Mouse (Mus musculus) cerebellum, adult 9-10 months (tissue): ENCODE results near the gene Sox10.

Experiments
- DNase-seq: peaks from one replicate; pipeline ENCODE4 v3.0.0; 2022

The Sox10 gene

GRCm38 (mm10) chr15:79165140-79165539 lies at the start of gene Sox10:
Gene Sox10 (minus strand): TSS chr15:79165240.
- DNase-seq, result no peak

DNA sequence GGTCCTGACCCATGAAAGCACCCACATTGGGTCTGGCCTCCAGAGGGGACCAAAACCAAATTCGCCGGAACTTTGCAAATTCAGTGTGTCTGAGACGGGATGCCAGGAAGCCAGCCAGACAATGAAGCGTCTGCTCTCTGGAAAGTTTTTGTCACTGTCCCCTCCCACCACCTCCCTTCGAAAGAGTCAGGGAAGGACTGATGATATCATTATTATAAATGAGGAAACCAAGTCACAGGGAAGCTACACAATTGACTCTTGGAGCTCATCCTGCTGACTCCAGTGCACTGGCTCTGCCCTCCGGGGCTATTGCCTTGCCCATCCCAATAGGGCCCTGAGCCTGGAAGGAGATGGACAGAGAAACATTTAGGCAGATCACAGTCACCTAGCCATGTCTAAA lies 48.6 kb upstream of the Sox10 start:
- DNase-seq, result no peak

DNA sequence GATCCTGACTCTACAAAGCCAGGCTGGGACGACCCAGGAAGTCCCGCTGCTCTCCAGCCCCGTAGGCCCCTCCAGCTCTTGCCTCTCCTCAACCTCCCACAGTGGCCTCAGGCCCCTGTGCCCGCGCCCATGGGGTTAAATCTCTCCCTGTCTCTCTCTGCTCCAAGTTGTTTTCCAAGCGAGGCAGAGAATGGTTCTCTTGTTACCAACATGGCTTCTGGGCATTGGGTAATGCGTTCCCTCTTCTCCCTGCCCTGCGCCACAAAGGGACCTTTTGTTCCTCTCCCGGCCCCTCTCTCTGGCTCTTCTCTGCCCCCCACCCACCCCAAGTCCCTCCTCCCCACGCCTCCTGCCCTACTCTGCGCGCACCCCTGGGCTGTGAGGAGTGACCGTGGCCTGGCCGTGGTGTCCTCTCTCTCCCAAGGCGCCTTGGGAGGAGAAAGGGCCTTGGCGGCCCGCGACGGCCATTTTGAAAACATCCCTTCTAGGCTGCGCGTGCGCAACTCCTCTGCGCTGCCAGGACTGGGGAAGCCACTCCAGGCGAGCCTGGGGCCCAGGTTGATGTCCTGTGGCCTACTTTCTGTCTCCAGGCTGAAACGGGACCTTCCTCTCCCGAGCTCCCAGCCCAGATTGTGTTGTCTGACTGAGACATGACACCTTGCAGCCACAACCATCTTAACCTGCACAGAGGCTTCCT lies 47.9 kb upstream of the Sox10 start:
- DNase-seq, result no peak

DNA sequence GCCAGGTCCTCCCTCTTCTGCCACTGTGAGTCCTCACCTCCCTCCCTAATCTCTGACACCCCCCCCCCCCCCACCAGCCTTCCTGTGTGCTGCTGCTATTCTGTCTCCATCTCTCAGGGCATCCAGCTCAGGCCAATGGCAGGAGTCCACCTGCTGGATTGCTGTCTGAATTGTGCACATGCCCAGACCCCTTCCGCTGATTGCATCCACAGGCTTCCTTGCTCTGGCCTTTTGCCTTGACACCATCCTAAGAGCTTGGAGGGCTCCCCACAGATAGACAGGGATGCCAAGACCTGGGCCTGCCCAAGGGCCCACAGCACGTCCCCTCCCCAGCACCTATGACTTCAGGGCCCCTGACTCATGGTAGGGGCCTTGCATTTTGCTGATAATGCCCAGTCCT lies 45.3 kb upstream of the Sox10 start:
- no peak for DNase-seq

DNA sequence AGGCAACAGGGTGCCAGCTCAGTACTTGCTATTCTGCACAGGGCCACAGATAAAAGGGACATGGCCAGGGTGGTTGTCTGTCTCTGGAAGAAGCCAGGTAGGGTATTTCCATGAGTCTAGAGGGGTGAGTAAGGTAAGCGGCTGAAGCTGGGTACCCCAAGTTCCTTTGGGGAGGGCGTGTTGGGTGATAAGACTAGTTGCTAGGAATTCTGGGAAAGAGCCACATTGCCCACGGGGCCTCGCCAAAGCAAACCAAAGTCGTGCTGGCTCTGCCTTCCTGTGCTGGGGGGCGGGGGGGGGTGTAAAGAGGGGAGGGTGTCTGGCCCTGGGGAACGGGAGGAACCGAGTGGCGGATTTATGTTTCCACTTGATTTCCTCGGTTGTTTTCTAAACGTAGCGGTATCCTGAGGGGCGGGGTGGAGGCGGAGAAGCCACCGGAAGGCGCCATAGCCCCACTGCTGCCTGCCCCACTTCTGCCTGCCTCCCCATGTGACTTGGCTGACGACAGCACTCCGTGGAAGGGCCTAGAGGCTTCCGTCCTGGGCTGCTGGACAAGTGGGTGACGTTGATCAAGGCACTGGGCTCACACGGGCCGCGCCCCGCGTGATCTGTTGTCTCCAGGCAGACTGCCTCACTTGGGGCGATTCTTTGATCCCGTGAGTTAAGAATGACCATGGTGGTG lies 43.9 kb upstream of the Sox10 start:
- DNase-seq, result no peak

- DNase-seq, result no peak
These were observed 43.2 kb upstream of the Sox10 start for GRCm38 (mm10) chr15:79208211-79208610.

GRCm38 (mm10) chr15:79202575-79202974 lies 37.5 kb upstream of the Sox10 start:
- no peak for DNase-seq

- no peak for DNase-seq
These were observed 36.6 kb upstream of the Sox10 start for GRCm38 (mm10) chr15:79201491-79202150.

DNA sequence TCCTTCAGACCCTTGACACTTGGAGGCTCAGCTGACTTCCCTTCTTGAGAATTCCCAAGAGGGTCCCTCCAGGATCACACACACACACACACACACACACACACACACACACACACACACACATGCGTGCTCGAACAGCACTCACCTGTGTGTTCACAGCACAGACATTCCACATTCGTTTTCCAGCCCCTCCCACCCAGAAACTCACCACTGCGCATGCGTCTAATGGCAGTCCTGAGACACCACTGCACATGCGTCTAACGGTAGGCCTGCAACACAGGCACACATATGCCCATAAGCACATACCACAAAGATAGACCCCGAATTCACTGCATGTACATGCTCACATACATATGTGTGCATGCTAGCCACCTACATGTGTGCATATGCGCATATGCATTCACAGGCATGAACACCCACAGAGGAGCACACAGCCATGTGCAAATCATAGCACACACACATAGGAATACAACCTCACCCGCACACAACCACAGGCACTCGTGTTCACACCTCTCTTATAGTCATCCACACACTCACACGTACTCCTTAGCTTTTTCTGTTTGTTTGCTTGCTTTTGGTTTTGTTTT lies 34.4 kb upstream of the Sox10 start:
- DNase-seq, result no peak

- no peak for DNase-seq
These were observed 30.5 kb upstream of the Sox10 start for GRCm38 (mm10) chr15:79195492-79195891.

DNA sequence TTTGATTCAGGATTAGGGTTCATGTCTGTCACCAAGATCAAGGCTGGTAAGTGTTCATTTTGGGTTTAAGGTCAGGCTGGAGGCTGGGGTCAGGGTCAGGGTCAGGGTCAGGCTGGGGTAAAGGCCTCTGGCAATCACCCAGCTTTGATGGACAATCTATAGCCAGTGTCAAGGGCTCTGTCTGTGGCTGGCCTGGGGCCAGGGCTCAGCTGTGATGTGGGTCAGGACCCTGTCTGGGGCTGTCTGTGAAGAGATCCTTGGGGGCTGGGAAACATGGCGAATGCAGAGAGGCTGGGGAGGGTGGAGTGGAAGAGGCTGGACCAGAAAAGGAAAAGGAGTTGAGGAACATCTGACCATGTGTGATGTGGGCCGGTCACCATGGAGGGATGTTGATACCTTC lies 29.9 kb upstream of the Sox10 start:
- no peak for DNase-seq

DNA sequence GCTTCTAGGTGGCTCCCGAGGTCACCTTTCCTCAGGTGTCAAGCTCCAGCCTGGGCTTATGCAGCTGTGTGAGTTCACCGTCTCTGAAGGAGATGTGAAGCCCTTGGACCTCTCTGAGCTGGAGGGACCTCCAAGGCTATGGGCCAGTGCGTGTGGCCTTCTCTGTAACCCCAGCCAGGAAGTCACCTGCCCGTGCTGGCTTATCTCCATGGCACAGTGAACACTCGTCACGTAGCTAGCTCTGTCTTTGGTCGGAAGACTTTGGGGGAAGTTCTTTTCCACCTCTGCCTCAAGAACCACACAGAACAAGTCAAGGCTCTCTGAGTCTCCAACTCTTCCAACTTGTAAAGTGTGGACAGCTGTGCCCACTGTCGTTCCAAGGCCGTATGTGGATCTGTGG lies 29.0 kb upstream of the Sox10 start:
- DNase-seq, result no peak

DNA sequence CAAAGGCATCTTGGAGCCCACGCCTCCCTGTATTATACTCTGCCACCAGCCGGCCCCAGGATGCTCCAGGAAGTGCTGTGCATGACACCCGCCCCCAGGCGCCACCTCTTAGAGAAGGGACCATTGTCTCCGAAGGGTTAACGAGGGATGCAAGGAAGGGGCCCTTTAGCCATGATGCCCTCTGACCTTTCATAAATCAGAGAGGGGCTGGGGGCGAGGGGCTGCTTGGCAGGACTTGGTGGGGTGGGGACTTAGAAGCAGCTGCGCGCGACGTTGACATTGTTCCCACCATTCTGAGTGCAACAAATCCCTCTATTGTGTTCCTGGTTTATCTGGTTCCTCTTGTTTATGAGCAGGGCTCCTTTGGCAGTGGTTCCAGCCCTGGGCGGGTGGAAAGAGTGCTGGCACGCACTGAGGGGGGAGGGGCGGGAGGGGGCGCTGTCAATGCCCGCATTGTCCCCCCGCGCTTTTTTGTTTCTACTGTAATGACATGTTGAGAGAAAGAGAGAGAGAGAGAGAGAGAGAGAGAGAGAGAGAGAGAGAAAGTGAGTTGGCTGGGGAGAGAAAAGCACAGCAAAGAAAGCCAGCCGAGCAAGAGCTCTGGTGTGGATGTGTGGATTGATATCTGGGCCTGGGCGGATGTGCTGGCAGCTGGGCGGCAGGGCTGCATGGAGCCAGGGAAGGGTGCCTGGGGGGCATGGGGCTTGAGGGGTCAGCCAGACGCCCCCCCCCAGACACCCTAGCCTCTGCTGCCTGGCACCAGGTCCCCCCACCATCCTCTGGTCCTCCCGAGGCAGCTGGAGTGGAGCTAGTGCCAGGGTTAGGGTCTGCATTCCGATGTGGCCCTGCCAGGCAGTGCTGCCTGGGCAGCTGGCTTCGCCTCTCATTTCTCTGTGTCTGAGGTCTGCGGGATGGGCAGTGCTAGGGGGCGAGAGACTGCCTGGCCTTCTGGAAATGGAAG lies 28.1 kb upstream of the Sox10 start:
- no peak for DNase-seq

GRCm38 (mm10) chr15:79192450-79192849 lies 27.4 kb upstream of the Sox10 start:
- DNase-seq, result no peak

GRCm38 (mm10) chr15:79191426-79191825 lies 26.4 kb upstream of the Sox10 start:
- no peak for DNase-seq

- DNase-seq, result no peak
These were observed 22.8 kb upstream of the Sox10 start for GRCm38 (mm10) chr15:79187819-79188218.

- no peak for DNase-seq
These were observed 20.2 kb upstream of the Sox10 start for GRCm38 (mm10) chr15:79185213-79185612.

- DNase-seq, result no peak
These were observed 11.9 kb upstream of the Sox10 start for GRCm38 (mm10) chr15:79176905-79177304.

DNA sequence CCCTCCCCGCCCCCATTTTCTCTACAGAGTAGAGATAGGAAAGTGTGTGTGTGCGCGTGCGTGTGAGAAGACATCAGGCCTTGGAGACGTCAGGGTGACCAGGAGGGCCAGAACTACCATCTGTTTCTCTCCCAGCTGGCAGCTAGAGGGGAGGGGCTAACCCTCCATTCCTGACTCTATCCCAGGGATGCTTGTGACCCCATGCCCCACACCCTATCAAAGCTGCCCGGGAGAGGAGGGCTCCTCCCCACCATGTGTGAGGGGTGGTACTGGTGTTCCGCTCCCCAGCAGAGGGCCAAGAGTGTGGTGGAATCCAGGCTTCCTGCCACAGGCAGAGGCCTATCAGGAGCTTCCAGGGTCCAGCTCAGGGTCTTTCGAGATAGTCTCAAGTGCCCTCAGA lies 1.7 kb upstream of the Sox10 start:
- no peak for DNase-seq

GRCm38 (mm10) chr15:79164251-79164650 lies 789 bp downstream of the Sox10 start:
- DNase-seq, result no peak

- DNase-seq, result no peak
These were observed 2.2 kb downstream of the Sox10 start for GRCm38 (mm10) chr15:79162822-79163221.

DNA sequence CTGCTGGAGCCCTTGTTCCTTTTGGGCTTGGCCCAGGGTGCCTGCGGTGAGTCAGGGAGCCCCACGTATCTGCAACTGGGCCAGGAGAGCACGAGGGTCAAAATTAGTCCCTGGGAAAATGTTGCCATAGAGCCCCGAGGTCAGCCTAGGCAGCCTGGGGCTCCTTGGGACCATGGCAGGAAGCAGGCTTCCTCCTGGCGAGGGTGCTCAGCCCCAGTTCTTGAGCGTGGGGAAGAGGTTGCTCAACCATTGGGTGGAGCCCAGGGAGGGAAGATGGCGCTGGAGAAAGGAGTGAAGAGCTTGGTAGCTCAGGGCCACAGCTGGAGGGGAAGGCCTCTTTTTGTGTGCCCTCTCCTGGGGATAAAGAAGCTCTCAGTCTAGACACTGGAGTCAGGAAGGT lies 2.7 kb downstream of the Sox10 start:
- DNase-seq, result no peak

DNA sequence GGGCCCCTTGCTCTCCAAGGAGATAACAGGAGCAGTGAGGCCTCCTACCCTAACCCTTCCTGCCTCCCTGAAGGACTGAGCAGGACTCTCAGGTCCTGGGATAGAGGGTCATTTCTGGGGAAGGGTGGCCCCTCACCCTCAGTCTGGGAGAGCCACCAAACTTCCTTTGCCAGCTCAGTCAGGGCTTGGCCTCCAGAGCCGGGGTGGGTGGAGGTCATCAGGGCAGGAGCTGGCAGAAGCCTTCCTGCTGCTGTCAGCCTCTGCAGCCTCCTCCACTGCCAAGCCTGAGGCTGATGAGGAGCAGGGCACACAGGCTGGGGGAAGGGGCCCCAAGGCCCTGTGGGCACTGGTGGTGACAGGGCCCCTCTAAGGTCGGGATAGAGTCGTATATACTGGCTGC lies 9.5 kb downstream of the Sox10 start:
- DNase-seq, result no peak
